Mouse (Mus musculus) heart, embryonic 11.5 days (tissue): Measurements from ENCODE around the gene Tmem179. TPM values are rescaled to one million over a fixed set of nuclear protein-coding genes. Genes with fewer than 3 reads are reported as not detected.

ENCODE experiments used
- ATAC-seq: fragments of 200-750 bp; cut with Nextera tagmentation; replicated peaks from 2 replicates; pipeline ENCODE4 v1.8.0; 2017; ENCODE audit warnings: moderate library complexity; ENCODE audit not compliant: insufficient number of reproducible peaks, low FRiP score, low TSS enrichment
- H3K27ac ChIP-seq: fragments of 300-500 bp; sonication (generic); 2 replicates; pipeline ENCODE4 v1.5.1; 2014; ENCODE audit warnings: mild to moderate bottlenecking, low read depth, low read length
- H3K27me3 ChIP-seq: fragments of 300-500 bp; sonication (generic); 2 replicates; pipeline ENCODE4 v1.6.1; 2014; ENCODE audit warnings: mild to moderate bottlenecking, low read length, mixed read lengths; ENCODE audit not compliant: control insufficient read depth, insufficient read depth
- H3K36me3 ChIP-seq: fragments of 300-500 bp; sonication (generic); 2 replicates; pipeline ENCODE4 v1.6.1; 2014; ENCODE audit warnings: mild to moderate bottlenecking, low read length, moderate library complexity, mixed read lengths; ENCODE audit not compliant: control insufficient read depth, insufficient read depth
- H3K4me1 ChIP-seq: fragments of 300-500 bp; sonication (generic); 2 replicates; pipeline ENCODE4 v1.6.1; 2014; ENCODE audit warnings: low read length; ENCODE audit not compliant: control insufficient read depth, insufficient read depth
- H3K4me2 ChIP-seq: fragments of 300-500 bp; sonication (generic); 2 replicates; pipeline ENCODE4 v1.6.1; 2014; ENCODE audit warnings: mild to moderate bottlenecking, moderate library complexity
- H3K4me3 ChIP-seq: fragments of 300-500 bp; sonication (generic); 2 replicates; pipeline ENCODE4 v1.5.1; 2014; ENCODE audit warnings: low read depth, low read length
- H3K9ac ChIP-seq: fragments of 300-500 bp; sonication (generic); 2 replicates; pipeline ENCODE4 v1.6.1; 2014; ENCODE audit warnings: mild to moderate bottlenecking, low read depth, low read length, moderate library complexity
- H3K9me3 ChIP-seq: fragments of 300-500 bp; sonication (generic); replicated peaks from 2 replicates; pipeline ENCODE4 v1.6.1; 2016; ENCODE audit warnings: low read length; ENCODE audit not compliant: control insufficient read depth
- WGBS: fragments of 180-500 bp; shearing (Covaris S2); extraction: QIAGEN DNeasy Blood & Tissue Kit; methylation state at CpG from one replicate; pipeline ENCODE4 v1.1.7; 2014; ENCODE audit not compliant: insufficient replicate concordance; 5-methylcytosine and 5-hydroxymethylcytosine counted together
- polyA plus RNA-seq: library from polyadenylated mRNA; unstranded; fragments of >200 nt; fragmentation: Nextera tagmentation; extraction: Ambion mirVana; gene quantifications from 2 replicates; pipeline ENCODE4 v1.2.1, GENCODE M21; 2014

Tmem179 gene
- polyA plus RNA-seq, 1 experiment from 2014 or later, result 0.69 TPM

- 0 out of 2 replicates have a peak, but pooled peaks have one; percentile 11 for ATAC-seq
- H3K4me3 ChIP-seq, result no peak overlapping the region
- H3K9ac ChIP-seq, result no peak overlapping the region
- H3K36me3 ChIP-seq, result no peaks in the 10 kb centered on the region
- 7% methylated on average over 11 of the region's 11 CpGs for WGBS
- no peaks in the 10 kb centered on the region for H3K27me3 ChIP-seq
- H3K4me1 ChIP-seq, result peaks cover 18% of the 10 kb centered on the region
- no peak overlapping the region for H3K27ac ChIP-seq
- no peak overlapping the region for H3K4me2 ChIP-seq
- no peaks in the 10 kb centered on the region for H3K9me3 ChIP-seq
Measured at GRCm38 (mm10) chr12:112542920-112543300, 26.4 kb upstream of the Tmem179 start.

- no peak for ATAC-seq
- peaks cover 1% of the 10 kb centered on the region for H3K27me3 ChIP-seq
- WGBS, result 66% methylated on average over 13 of the region's 13 CpGs
- no peaks in the 10 kb centered on the region for H3K9me3 ChIP-seq
- no peak overlapping the region for H3K4me2 ChIP-seq
- H3K27ac ChIP-seq, result no peak overlapping the region
- peaks cover 18% of the 10 kb centered on the region for H3K4me1 ChIP-seq
- H3K36me3 ChIP-seq, result no peaks in the 10 kb centered on the region
- H3K9ac ChIP-seq, result no peak overlapping the region
- no peak overlapping the region for H3K4me3 ChIP-seq
Measured at GRCm38 (mm10) chr12:112542257-112542919, 25.8 kb upstream of the Tmem179 start.

- Histone ChIP-seq H3K27ac (no peak overlapping the region), H3K36me3 (no peaks in the 10 kb centered on the region), H3K27me3 (peaks cover 5% of the 10 kb centered on the region), H3K4me3 (no peak overlapping the region), H3K9ac (no peak overlapping the region), H3K9me3 (no peaks in the 10 kb centered on the region), H3K4me2 (no peak overlapping the region), H3K4me1 (peaks cover 18% of the 10 kb centered on the region)
- no peak for ATAC-seq
- 50% methylated on average over 8 of the region's 8 CpGs for WGBS
Measured at GRCm38 (mm10) chr12:112541483-112542091, 25.0 kb upstream of the Tmem179 start.

- no peaks in the 10 kb centered on the region for H3K9me3 ChIP-seq
- H3K9ac ChIP-seq, result no peak overlapping the region
- WGBS, result 90% methylated on average over 12 of the region's 12 CpGs
- H3K27ac ChIP-seq, result no peak overlapping the region
- ATAC-seq, result no peak
- H3K4me2 ChIP-seq, result no peak overlapping the region
- H3K4me3 ChIP-seq, result no peak overlapping the region
- H3K36me3 ChIP-seq, result no peaks in the 10 kb centered on the region
- peaks cover 18% of the 10 kb centered on the region for H3K4me1 ChIP-seq
- peaks cover 5% of the 10 kb centered on the region for H3K27me3 ChIP-seq
Measured at GRCm38 (mm10) chr12:112540321-112540720, 23.8 kb upstream of the Tmem179 start.

- no peak overlapping the region for H3K27ac ChIP-seq
- H3K4me2 ChIP-seq, result no peak overlapping the region
- ATAC-seq, result no peak
- peaks cover 14% of the 10 kb centered on the region for H3K4me1 ChIP-seq
- H3K4me3 ChIP-seq, result no peak overlapping the region
- H3K9me3 ChIP-seq, result no peaks in the 10 kb centered on the region
- peaks cover 5% of the 10 kb centered on the region for H3K27me3 ChIP-seq
- H3K36me3 ChIP-seq, result no peaks in the 10 kb centered on the region
- no peak overlapping the region for H3K9ac ChIP-seq
- 87% methylated on average over 7 of the region's 7 CpGs for WGBS
Measured at GRCm38 (mm10) chr12:112539466-112539965, 23.0 kb upstream of the Tmem179 start.

GRCm38 (mm10) chr12:112538356-112538755 lies 21.8 kb upstream of the Tmem179 start:
- no peak overlapping the region for H3K4me3 ChIP-seq

DNA sequence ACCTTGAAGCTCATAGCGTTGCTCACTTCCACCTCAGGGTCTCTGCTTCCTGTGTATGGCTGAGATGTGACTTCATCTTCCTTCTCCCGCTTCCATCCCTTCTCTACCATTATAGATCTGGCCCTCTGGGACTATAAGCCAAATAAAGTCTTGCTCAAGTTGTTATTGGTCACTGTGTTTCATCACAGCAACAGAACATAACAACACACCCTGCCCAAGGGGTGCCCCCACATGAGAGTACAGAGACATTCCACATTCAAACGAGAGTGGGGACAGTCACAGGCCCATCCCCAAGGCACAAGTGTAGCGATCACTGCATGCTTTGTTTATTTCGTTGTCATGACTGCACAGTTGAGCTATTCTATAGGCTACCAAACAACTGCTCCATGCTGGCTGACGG lies 20.7 kb upstream of the Tmem179 start:
- Histone ChIP-seq H3K36me3 (no peaks in the 10 kb centered on the region), H3K9ac (no peak overlapping the region), H3K4me3 (no peak overlapping the region), H3K27me3 (peaks cover 11% of the 10 kb centered on the region), H3K4me1 (peaks cover 11% of the 10 kb centered on the region; the same call in 1 of the 2 replicates), H3K27ac (no peak overlapping the region), H3K9me3 (no peaks in the 10 kb centered on the region), H3K4me2 (no peak overlapping the region)
- WGBS, result 77% methylated on average over 6 of the region's 6 CpGs
- no peak for ATAC-seq

More at GRCm38 (mm10) chr12:112538356-112538755, 21.8 kb upstream of the Tmem179 start:
- Histone ChIP-seq H3K9ac (no peak overlapping the region), H3K27me3 (peaks cover 8% of the 10 kb centered on the region), H3K9me3 (no peaks in the 10 kb centered on the region), H3K4me1 (peaks cover 14% of the 10 kb centered on the region), H3K4me2 (no peak overlapping the region), H3K36me3 (no peaks in the 10 kb centered on the region), H3K27ac (no peak overlapping the region)
- WGBS, result 73% methylated on average over 9 of the region's 9 CpGs
- no peak for ATAC-seq

DNA sequence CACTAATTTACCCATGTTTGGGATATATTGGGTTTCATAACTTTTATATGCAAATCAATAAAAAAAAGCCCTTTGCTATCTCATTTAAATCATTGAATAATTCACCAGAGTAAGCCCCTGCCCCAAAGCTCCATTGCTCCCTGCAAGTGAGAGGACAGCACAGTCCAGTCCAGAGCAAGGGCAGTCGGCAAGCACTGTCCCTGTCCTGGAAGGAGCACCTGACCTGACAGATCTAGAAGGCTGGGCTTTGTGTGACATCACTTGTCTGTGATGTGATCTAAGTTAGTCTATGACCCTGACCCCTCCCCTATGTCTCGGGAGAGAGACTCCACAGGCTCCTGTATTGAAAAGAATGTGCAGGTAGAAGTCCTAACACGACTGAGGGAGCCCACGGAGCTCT lies 17.2 kb upstream of the Tmem179 start:
- H3K27ac ChIP-seq, result no peak overlapping the region

More for the DNA sequence above, 17.2 kb upstream of the Tmem179 start:
- Histone ChIP-seq H3K4me2 (no peak overlapping the region), H3K9me3 (no peaks in the 10 kb centered on the region), H3K4me1 (0 out of 2 replicates have a peak, but pooled peaks cover 3% of the 10 kb centered on the region), H3K27me3 (peaks cover 14% of the 10 kb centered on the region), H3K9ac (no peak overlapping the region), H3K36me3 (no peaks in the 10 kb centered on the region), H3K4me3 (no peak overlapping the region)
- 64% methylated on average over 4 of the region's 4 CpGs for WGBS
- ATAC-seq, result no peak
